Mouse (Mus musculus) thymus, postnatal 10 days (tissue): Measurements from ENCODE around the gene Gm1043.

Source experiments
- DNase-seq, 2 experiments: peaks; one replicate each; pipeline ENCODE4 v3.0.0; 2021; ENCODE audit warnings: low spot score in 2 of 2

Gm1043 gene

DNA sequence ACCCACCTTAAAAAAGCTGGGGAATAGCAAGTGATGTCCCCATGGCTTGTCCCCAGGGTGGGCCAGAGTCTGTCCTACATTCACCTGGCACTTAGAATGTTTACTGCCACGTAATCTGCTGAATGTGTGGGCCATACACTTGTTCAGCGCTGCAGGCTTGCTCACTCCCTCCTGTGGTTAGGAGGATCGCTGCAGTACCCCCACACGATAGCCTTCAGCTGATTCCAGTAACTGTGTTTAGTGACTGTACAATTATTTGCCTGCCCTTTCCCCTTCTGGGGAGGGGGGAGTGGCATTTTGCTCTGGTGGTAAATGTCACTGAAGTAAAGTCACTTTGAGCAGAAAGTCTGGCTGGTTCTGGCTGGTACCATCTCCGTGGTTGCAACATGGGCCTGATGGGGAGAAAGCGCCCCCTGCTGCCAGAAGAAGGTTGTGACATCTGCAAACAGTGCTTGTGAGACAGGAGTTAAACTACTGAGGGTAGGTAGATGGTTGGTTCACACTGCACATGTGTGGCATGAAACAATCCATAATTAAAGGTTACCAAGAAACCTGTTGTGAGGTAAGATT, 24.2 kb downstream of the Gm1043 start:
- peak; percentile 74 to 87 for DNase-seq

GRCm38 (mm10) chr5:37112389-37112788, 27.2 kb downstream of the Gm1043 start:
- no peak for DNase-seq

DNA sequence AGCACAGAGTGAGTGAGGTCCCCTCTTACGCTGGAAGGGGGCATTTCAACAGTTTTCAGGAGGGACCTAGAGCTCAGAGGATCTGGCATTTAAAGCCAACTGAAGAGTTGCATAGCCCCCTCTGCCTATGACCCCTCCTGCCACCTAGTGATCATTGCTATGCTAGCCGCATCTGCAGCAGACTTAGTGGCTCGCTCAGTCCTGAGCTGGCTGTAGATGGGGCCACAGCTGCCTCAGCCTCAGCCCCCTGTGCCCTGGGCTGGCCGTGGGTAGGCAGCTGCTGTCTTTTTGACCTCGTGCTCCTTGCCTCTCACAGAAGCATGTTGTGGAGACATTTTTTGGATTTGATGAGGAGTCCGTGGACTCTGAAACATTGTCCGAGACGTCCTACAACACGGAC, 32.0 kb downstream of the Gm1043 start:
- DNase-seq, result no peak

GRCm38 (mm10) chr5:37118242-37118641, 33.1 kb downstream of the Gm1043 start:
- no peak for DNase-seq

- DNase-seq, result no peak
These were observed 36.1 kb downstream of the Gm1043 start for GRCm38 (mm10) chr5:37121186-37121680.

- DNase-seq, result no peak
These were observed 46.7 kb downstream of the Gm1043 start for GRCm38 (mm10) chr5:37131841-37132240.

DNA sequence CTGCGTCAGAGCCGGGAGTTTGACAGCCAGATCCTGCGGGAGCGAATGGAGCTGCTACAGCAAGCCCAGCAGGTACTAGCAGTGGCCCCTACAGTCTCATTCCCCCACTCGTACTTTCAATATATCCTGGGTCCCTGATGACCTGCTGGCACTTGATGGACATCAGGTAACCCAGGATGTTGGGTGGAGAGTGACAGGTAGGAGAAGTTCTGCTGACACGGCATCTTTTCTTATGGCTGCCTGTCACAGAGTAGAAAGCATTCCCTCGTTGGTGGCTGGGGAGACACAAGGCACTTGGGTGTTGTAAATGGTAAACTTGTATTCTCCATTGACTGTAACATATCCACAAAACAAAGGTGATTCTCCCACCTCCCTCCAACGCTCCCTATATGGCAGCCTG, 56.6 kb downstream of the Gm1043 start:
- no peak for DNase-seq

DNA sequence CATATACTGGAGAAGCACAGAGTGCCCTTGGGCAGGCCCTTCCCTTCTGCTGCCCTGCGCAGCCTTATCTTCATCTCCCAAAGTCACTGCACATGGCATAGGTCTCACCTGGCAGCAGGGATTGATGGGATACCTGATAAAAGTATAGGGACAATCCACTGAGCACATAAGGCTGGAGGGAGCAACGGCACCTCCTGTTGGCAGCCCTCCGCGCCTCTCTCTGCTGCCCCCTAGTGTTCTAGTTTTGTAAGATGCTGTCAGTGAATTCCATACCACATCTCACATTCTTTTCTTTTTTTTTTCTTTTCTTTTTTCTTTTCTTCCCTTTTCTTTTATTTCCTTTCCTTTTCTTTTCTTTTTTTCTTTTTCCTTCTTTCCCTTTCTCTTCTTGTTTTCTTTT, 62.4 kb downstream of the Gm1043 start:
- DNase-seq, result peak; percentile 24 to 80

DNA sequence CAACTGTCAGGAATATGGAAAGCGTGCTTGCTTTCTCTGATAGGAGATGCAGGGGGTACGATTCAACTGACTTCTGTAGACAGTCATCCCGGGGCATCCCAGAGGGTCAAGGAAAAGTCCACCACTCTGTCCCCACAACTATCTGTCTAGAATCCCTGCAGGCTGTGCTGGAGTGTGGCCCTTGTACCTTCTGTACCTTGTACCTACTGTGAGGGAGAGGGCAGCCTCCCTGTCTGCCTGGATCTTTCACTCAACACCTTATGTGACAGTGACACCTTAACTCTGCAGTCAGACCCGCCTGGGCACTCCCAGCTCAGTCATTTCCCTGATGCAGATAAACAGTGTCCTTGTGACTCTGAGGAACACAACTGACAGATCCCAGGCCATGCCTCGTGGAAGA, 65.5 kb downstream of the Gm1043 start:
- no peak for DNase-seq

GRCm38 (mm10) chr5:37154472-37154871, 69.3 kb downstream of the Gm1043 start:
- no peak for DNase-seq

GRCm38 (mm10) chr5:37158408-37158807, 73.2 kb downstream of the Gm1043 start:
- DNase-seq, result no peak

DNA sequence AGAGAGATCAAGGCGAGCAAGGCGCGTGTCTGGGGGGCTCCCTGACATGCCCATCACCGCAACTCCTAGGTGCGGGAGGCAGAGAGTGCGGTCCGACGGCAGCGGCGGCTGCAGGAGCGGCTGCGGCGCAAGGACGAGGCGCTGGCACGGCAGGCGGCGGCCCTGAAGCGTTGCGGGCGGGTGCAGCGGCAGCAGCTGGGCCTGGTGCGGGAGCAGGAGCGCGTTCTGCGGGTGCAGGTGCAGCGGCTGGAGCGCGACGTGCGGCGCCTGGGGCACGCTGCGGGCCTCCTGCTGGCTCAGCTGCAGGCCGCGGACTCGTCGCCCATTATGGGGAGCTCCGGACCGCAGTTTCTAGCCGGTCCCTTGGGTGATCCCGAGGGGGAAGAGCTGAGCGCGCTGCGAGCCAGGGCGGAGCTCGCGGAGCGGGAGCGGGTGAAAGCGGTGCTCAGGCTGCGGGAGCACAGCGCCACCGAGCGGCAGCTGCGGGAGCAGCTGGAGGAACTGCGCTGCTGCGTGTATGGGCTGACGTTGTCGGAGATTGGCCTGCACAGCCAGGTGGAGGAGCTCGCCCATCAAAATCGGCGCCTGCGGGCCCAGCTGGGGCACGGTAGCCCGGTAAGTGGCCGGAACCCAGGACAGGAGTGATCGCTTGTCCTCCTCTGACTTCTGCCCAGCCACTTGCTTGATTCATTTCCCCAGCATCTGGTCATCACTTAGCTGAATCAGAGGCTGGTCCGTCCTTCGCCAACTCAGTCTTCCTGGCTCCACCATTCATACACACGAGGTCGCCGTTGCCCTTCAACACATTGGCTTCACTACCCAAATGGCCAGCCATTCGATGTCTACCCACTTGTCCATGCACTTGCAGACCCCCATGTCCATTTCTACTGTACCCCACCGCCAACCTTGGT, 78.0 kb downstream of the Gm1043 start:
- DNase-seq, result peak; percentile 7 to 51

DNA sequence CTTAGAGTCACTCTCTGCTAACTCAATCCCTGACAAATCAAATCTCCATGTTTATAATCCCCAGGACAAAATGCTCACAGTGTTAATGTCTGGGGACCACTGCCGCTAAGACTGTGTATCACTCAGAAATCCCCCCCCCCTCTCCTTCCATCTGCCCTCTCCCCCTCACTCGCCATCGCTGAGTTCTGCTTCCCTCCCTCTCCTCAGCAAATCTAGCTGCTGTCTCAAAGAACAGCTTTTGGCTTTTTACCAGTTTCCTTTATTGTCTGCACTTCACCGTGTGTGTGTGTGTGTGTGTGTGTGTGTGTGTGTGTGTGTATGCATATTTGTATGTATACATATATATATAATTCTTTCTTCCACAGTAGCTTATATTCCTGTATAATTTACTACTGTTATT, 91.3 kb downstream of the Gm1043 start:
- DNase-seq, result no peak

GRCm38 (mm10) chr5:37177061-37177460, 91.9 kb downstream of the Gm1043 start:
- no peak for DNase-seq

DNA sequence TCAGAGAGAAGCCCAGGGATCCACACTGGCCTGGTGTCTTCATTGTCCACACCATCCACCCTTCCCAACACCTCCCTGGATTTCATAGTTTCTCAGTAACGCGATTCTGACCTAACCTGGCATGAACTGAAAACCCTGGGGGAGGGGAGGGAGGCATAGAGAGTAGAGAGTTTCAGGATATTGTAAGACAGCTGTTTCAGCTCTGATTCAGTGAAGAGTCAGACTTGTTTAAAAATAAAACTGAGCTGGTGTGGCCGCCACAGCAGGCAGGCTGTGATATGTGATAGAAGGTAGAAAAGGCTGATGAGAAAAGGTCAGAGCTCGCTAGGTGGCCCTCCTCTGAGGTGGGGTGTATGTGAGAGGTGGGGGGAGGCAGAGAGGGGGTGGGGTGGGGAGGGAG, 93.6 kb downstream of the Gm1043 start:
- no peak for DNase-seq

DNA sequence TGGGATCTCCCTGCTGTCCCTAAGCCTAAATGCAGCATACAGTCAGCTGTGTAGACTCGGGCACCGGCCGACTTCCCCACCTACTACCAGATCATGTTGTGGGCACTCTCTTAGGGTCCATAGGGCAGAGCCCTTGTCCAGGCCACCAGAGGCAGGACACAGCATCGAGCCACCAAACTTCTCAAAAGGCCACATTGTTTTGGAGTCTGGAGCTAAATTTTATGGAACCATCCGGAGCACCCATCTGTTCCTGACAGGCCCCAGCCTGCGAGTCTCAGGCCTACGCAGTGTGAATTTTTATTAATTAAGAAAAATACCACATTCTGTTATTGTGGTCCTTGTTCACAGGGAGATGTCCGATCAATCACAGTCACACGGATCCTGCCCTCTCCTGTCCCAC, 94.7 kb downstream of the Gm1043 start:
- DNase-seq, result no peak

DNA sequence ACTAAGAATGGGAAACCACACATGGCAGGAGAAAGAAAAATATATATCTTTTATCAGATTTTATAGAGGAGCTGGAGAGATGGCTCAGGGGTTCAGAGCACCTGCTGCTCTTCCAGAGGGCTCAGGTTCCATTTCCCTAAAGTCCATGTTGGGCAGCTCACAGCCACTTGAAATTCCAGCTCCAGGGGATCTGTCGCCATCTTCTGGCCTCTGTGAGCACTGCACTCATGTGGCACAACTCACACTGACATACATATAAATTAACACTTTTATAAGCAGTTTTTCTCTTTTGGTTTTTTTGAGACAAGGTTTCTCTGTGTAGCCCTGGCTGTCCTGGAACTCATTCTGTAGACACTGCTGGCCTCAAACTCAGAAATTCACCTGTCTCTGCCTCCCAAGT, 95.5 kb downstream of the Gm1043 start:
- DNase-seq, result no peak

DNA sequence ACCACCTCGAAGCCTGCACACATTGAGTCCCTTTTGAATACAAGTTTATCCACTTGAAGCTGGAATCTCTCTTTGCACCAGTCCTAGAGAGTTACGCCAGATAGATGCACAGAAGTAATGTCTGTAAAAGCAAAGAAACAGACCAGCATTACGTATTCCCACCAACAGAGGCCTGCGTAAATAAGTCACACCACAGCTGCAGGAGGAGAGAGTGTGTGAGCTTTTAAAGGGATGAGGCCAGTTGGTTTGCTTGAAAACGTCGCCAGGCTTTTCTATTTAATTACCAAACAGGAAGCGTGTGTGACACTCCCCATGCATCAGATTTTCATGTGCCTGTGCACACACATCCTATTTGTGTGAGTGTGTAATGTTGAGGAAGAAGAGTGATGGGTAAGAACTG, 99.4 kb downstream of the Gm1043 start:
- no peak for DNase-seq

- no peak for DNase-seq
These were observed 105.2 kb downstream of the Gm1043 start for GRCm38 (mm10) chr5:37190378-37190777.

DNA sequence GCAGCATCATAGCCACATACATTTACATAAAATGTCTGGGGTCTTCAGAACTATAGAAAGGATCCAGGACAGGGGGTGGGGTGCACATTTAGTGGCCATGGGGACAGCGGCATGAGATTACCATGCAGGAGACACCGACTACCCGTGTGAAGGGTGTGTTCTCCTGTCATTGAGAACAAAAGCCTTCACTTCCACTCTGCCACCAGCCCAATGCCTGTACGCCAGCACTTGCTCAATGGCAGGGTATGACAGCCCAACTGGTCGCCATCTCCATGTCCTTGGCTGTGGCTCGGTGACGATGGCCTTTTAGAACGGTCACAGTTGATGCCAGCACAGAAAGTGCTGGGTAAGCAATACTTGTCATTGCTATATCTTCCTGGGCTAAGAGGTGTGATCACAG, 111.0 kb downstream of the Gm1043 start:
- no peak for DNase-seq

DNA sequence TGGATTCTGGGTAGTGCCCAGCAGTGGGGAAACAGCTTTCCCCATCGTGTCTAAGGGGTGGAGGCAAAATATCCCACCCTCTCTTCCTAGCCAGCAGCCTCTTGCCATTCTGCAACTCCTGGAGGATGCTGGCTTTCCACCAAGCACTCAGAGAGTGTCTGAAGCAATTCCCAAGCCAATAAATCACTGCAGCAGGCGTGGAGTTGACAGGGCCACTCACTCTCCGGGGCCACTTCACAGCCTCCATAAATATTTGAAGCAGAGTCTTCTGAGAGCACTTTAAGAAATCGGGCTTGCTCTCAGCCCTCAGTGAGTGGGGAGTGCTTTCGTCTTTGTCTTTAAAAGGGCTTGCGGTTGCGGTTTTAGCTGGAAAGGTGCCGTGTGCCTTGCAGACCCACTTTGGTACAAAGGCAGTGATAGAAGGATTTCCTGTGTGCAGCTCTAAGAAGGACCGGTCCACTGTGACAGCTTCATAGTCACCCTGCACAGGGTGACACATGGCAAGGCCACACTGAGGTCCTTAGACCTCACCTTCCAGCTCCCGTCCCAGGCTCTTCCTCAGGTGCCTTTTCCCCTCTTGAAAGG, 111.6 kb downstream of the Gm1043 start:
- DNase-seq, result no peak

GRCm38 (mm10) chr5:37197423-37197822, 112.3 kb downstream of the Gm1043 start:
- DNase-seq, result no peak
